ENCODE assay signal across 12 mouse cellular contexts in genomic region chr17:25430534-25430933, GRCm38 (mm10). TPM values are rescaled to one million over a fixed set of nuclear protein-coding genes. Genes with fewer than 3 reads are reported as not detected.
DNase-seq lines count a peak whose midpoint lies in the region; ATAC-seq and TF ChIP-seq lines count a peak whose summit lies in the region.
"Had no signal": no experiment of that assay in that cellular context is flagged by ENCODE, and none has a peak within 500 bp of the region (broad histone marks: within the 10 kb centered on the region; RNA-seq: fewer than 3 reads in every experiment).

No protein-coding gene starts in this region.

- 0 out of 2 replicates have a peak overlapping the region, but pooled peaks have one; percentile 73 for H3K4me3 ChIP-seq in forebrain, embryonic 13.5 days
- no peak overlapping the region for H3K4me3 ChIP-seq in forebrain, embryonic 10.5 days
- no peak overlapping the region for H3K4me3 ChIP-seq in lung, embryonic 14.5 days (ENCODE audit: low read depth, low read length)
- no peak overlapping the region for H3K4me3 ChIP-seq in lung, adult 2 months (replicated peaks; ENCODE audit: extremely low read depth, low read depth, low read length)
- peak overlapping the region; percentile 18; the same call in 1 of the 2 replicates for H3K4me3 ChIP-seq in limb, embryonic 10.5 days
- H3K4me3 ChIP-seq in olfactory bulb, adult 2 months (ENCODE audit: insufficient read depth, low read depth, low read length), result peak overlapping the region; percentile 39
- H3K4me3 ChIP-seq: gastrocnemius, adult 2 months; liver, embryonic 12.5 days had no signal

- no peaks in the 10 kb centered on the region for H3K9me3 ChIP-seq in forebrain, embryonic 13.5 days (replicated peaks)
- no peaks in the 10 kb centered on the region for H3K9me3 ChIP-seq in forebrain, embryonic 10.5 days
- H3K9me3 ChIP-seq in lung, embryonic 14.5 days (ENCODE audit: low read depth, low read length), result no peaks in the 10 kb centered on the region
- H3K9me3 ChIP-seq in limb, embryonic 10.5 days (replicated peaks), result no peaks in the 10 kb centered on the region
- H3K9me3 ChIP-seq: liver, embryonic 12.5 days had no signal

- peaks cover 59% of the 10 kb centered on the region for H3K27me3 ChIP-seq in forebrain, embryonic 13.5 days
- H3K27me3 ChIP-seq in forebrain, embryonic 10.5 days (ENCODE audit: poor library complexity, severe bottlenecking), result peaks cover 100% of the 10 kb centered on the region
- peaks cover 28% of the 10 kb centered on the region for H3K27me3 ChIP-seq in lung, embryonic 14.5 days (ENCODE audit: insufficient read depth, low read length)
- H3K27me3 ChIP-seq in limb, embryonic 10.5 days (ENCODE audit: low read depth, poor library complexity, severe bottlenecking), result peaks cover 69% of the 10 kb centered on the region

- H3K4me1 ChIP-seq in forebrain, embryonic 13.5 days, result peaks cover 67% of the 10 kb centered on the region
- H3K4me1 ChIP-seq in forebrain, embryonic 10.5 days, result peaks cover 80% of the 10 kb centered on the region
- peaks cover 48% of the 10 kb centered on the region for H3K4me1 ChIP-seq in lung, embryonic 14.5 days (ENCODE audit: insufficient read depth)
- peaks cover 3% of the 10 kb centered on the region; the same call in 1 of the 2 replicates for H3K4me1 ChIP-seq in lung, adult 2 months (ENCODE audit: control insufficient read depth, insufficient read depth, low read length)
- peaks cover 73% of the 10 kb centered on the region for H3K4me1 ChIP-seq in limb, embryonic 10.5 days
- H3K4me1 ChIP-seq in olfactory bulb, adult 2 months (ENCODE audit: control insufficient read depth, insufficient read depth, low read length), result peaks cover 77% of the 10 kb centered on the region

- H3K27ac ChIP-seq in forebrain, embryonic 13.5 days, result no peak overlapping the region
- no peak overlapping the region for H3K27ac ChIP-seq in forebrain, embryonic 10.5 days
- H3K27ac ChIP-seq in lung, embryonic 14.5 days (ENCODE audit: low read depth), result no peak overlapping the region
- no peak overlapping the region for H3K27ac ChIP-seq in limb, embryonic 10.5 days
- H3K27ac ChIP-seq in olfactory bulb, adult 2 months (ENCODE audit: insufficient read depth, low read depth, low read length), result peak overlapping the region; percentile 70
- H3K27ac ChIP-seq: gastrocnemius, adult 2 months; liver, embryonic 12.5 days had no signal

- TF ChIP-seq POLR2A in lung, adult 2 months (IDR thresholded peaks at IDR 0.05; ENCODE audit: borderline replicate concordance, extremely low read depth, low read depth, low read length), result no peak
- no peak for TF ChIP-seq POLR2A in olfactory bulb, adult 2 months (IDR thresholded peaks at IDR 0.05; ENCODE audit: insufficient read depth, low read depth, low read length)

- peak overlapping the region; percentile 96 for H3K4me2 ChIP-seq in forebrain, embryonic 13.5 days
- H3K4me2 ChIP-seq in lung, embryonic 14.5 days, result peak overlapping the region; percentile 98; the same call in 1 of the 2 replicates
- H3K4me2 ChIP-seq: liver, embryonic 12.5 days had no signal

- TF ChIP-seq CTCF in lung, embryonic 14.5 days (IDR thresholded peaks at IDR 0.05; ENCODE audit: low read depth), result no peak
- TF ChIP-seq CTCF in lung, adult 2 months (IDR thresholded peaks at IDR 0.05; ENCODE audit: insufficient read depth, low read length), result no peak
- TF ChIP-seq CTCF in olfactory bulb, adult 2 months (IDR thresholded peaks at IDR 0.05; ENCODE audit: insufficient read depth, low read depth, low read length), result no peak

- WGBS in forebrain, embryonic 13.5 days, result 65% methylated on average over 8 of the region's 8 CpGs
- WGBS in forebrain, embryonic 10.5 days, result 57% methylated on average over 8 of the region's 8 CpGs
- WGBS in lung, embryonic 14.5 days, result 54% methylated on average over 8 of the region's 8 CpGs
- WGBS in lung, adult 2 months, result 62% methylated on average over 8 of the region's 8 CpGs
- 54% methylated on average over 8 of the region's 8 CpGs for WGBS in limb, embryonic 10.5 days
- WGBS in olfactory bulb, adult 2 months, result 51% methylated on average over 8 of the region's 8 CpGs

- no peaks in the 10 kb centered on the region for H3K36me3 ChIP-seq in forebrain, embryonic 13.5 days (ENCODE audit: poor library complexity, severe bottlenecking)
- H3K36me3 ChIP-seq in forebrain, embryonic 10.5 days (replicated peaks), result no peaks in the 10 kb centered on the region
- H3K36me3 ChIP-seq in lung, embryonic 14.5 days (ENCODE audit: insufficient read depth), result no peaks in the 10 kb centered on the region
- peaks cover 5% of the 10 kb centered on the region; the same call in 1 of the 2 replicates for H3K36me3 ChIP-seq in limb, embryonic 10.5 days
- H3K36me3 ChIP-seq: liver, embryonic 12.5 days had no signal

- no peak for DNase-seq in forebrain, embryonic 10.5 days (ENCODE audit: extremely low spot score, low spot score)
- DNase-seq in lung, embryonic 14.5 days, result no peak
- DNase-seq in lung, adult 2 months, result no peak
- no peak for DNase-seq in limb, embryonic 10.5 days (ENCODE audit: low spot score)
- DNase-seq in adipocyte (ENCODE audit: low spot score), result no peak
- no peak for DNase-seq in MN1 (ENCODE audit: low spot score)
- DNase-seq: gastrocnemius, adult 2 months; kidney, adult 18-20 months; thymus, postnatal 4 days had no signal

- H3K9ac ChIP-seq in forebrain, embryonic 13.5 days, result peak overlapping the region; percentile 2; the same call in 1 of the 2 replicates
- no peak overlapping the region; the same call in 1 of the 2 replicates for H3K9ac ChIP-seq in lung, embryonic 14.5 days
- H3K9ac ChIP-seq: liver, embryonic 12.5 days had no signal

- ATAC-seq in forebrain, embryonic 13.5 days, result no peak
- ATAC-seq in lung, embryonic 14.5 days (ENCODE audit: insufficient read depth), result no peak
- ATAC-seq: liver, embryonic 12.5 days had no signal

RNA-seq across cellular contexts. Expression of gene Cacna1h, which starts 3.0 kb away (rescaled TPM):
- polyA plus RNA-seq in forebrain, embryonic 13.5 days (2015; fragmentation: Nextera tagmentation; extraction: Ambion mirVana), result 7.9 and 9.1 TPM in 2 replicates
- 1.7 and 2.2 TPM in 2 replicates for polyA plus RNA-seq in forebrain, embryonic 10.5 days (2016; fragmentation: Nextera tagmentation; extraction: Ambion mirVana)
- 3.6 and 4.4 TPM in 2 replicates for polyA plus RNA-seq in lung, embryonic 14.5 days (2014; fragmentation: Nextera tagmentation; extraction: Ambion mirVana)
- 1.9 and 3.2 TPM in 2 replicates for polyA plus RNA-seq in lung, adult 2 months (2012; rRNA removed)
- 1.8 and 3.2 TPM in 2 replicates for polyA plus RNA-seq in limb, embryonic 10.5 days (2016; fragmentation: Nextera tagmentation; extraction: Ambion mirVana)
- not detected in 2 replicates for polyA plus RNA-seq in olfactory bulb, adult 2 months (2012; ENCODE audit: insufficient read depth, insufficient read length, low replicate concordance, missing spikeins)

RNA-seq across cellular contexts. Expression of gene Tekt4, which starts 23.9 kb away (rescaled TPM):
- polyA plus RNA-seq in forebrain, embryonic 13.5 days (2015; fragmentation: Nextera tagmentation; extraction: Ambion mirVana), result 0.57 and 0.82 TPM in 2 replicates
- 0.18 TPM in 1 of 2 replicates, not detected in the other for polyA plus RNA-seq in forebrain, embryonic 10.5 days (2016; fragmentation: Nextera tagmentation; extraction: Ambion mirVana)
- polyA plus RNA-seq in lung, embryonic 14.5 days (2014; fragmentation: Nextera tagmentation; extraction: Ambion mirVana), result 0.18 and 0.20 TPM in 2 replicates
- polyA plus RNA-seq in lung, adult 2 months (2012; rRNA removed), result 11.4 and 11.9 TPM in 2 replicates
- polyA plus RNA-seq in limb, embryonic 10.5 days (2016; fragmentation: Nextera tagmentation; extraction: Ambion mirVana), result not detected in 2 replicates
- polyA plus RNA-seq in olfactory bulb, adult 2 months (2012; ENCODE audit: insufficient read depth, insufficient read length, low replicate concordance, missing spikeins), result not detected in 2 replicates
- polyA plus RNA-seq: liver, embryonic 12.5 days had no signal

Comparison
In these comparisons a context has a peak if more than half of its experiments do, and no peak if none do; other contexts are left out.
1. H3K4me3 ChIP-seq: peak in forebrain, embryonic 13.5 days (single experiment), limb, embryonic 10.5 days (single experiment) and olfactory bulb, adult 2 months (single experiment); none in forebrain, embryonic 10.5 days (single experiment), lung, embryonic 14.5 days (single experiment) and lung, adult 2 months (single experiment).